Mouse (Mus musculus) heart, adult 8-10 months (tissue): Measurements from ENCODE around the gene Cpeb2. TPM values are rescaled to one million over a fixed set of nuclear protein-coding genes. Genes with fewer than 3 reads are reported as not detected.

Source experiments
- DNase-seq: peaks from one replicate; pipeline ENCODE4 v3.0.0; 2022; ENCODE audit warnings: low spot score
- total RNA-seq, 4 experiments: library from RNA; stranded (reverse); gene quantifications; 2 replicates each; pipeline ENCODE4 v1.2.4; 2022

Gene Cpeb2
- total RNA-seq, 4 experiments from 2014 or later: 23.5 to 27.8 (median 26.2) TPM

DNA sequence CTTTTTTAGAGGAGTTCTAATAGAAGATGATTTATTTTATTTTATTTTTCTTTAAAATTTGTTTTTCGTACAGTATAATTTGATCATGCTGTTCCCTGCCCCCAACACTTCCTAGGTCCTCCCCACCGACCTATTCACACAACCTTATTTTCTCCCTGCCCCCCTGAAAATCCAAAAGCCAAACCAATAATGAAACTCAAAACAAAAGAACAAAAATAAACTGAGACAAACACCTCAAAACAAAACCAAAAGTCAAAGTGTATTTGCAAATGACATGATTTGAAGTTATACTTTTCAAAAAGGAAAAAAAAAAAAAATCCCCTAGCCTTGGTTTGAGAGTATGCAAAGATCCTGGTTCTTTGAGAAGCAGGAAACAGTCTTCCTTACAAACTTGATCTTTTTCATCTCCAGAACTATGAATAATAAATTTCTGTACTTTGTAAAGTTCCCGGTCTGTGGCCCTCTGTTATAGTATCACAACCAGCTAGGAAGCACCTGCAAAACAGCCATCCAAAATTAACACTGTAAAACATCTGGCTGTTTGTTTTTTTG, 91.4 kb downstream of the Cpeb2 start:
- DNase-seq: no peak

- DNase-seq: no peak
Measured at GRCm38 (mm10) chr5:43325561-43325960, 92.6 kb downstream of the Cpeb2 start.

DNA sequence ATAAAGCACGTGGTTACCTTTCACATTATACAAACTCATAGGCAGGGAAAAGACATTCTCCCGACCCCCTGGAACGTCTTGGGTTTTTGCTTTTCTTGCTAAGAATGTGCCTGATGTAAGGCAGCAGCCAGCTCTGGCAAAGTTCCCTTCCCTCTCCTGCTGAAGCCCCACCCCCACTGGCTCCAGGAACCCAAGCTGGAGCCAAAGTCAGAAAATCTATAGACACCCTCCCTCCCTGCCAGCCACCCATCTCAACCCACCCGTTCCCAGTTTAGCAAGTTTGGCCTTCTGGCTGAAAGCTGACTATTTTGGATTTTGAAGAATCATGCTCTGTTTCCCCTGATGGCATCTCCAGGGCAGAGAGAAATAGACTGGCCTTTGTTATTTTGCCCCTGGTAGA, 95.6 kb downstream of the Cpeb2 start:
- DNase-seq: no peak

DNA sequence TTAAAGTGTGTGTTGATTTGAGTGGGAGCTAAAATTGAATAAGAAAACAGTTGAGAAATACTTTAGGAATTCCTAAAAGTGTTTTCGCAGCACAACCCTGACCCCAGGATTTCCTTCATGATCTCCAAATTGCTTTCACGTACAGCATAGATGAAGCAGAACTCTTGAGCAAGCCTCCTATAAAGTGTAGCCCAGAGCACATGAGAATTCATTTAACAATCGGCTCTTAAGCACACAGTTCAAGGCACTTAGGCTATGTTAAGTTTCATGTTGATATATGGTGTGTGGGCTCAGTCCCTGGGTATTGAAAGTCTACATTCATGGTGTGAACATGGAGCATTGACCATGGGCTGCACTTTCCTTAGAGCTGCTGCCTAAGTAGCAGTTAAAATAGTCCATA, 97.3 kb downstream of the Cpeb2 start:
- no peak for DNase-seq

- DNase-seq: no peak
Measured at GRCm38 (mm10) chr5:43334469-43334868, 101.5 kb downstream of the Cpeb2 start.

DNA sequence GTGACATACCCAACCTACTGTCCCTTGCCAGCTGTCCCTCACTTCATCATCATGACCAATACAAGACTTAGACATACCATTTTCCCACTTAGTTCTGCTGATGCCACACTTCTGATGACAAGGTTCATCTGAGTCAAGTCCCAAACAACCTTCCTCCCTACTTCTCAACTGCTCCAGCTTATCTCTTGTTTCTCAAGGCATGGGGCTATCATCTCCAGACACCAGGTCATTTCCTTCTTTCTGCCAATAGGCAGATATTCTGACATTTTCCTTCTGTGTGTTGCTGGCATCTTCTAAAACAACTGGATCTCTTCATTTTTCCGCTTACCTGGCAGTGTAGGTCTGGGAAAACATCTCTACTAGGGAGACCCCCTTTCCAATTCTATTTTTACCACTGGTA, 104.2 kb downstream of the Cpeb2 start:
- DNase-seq: no peak

DNA sequence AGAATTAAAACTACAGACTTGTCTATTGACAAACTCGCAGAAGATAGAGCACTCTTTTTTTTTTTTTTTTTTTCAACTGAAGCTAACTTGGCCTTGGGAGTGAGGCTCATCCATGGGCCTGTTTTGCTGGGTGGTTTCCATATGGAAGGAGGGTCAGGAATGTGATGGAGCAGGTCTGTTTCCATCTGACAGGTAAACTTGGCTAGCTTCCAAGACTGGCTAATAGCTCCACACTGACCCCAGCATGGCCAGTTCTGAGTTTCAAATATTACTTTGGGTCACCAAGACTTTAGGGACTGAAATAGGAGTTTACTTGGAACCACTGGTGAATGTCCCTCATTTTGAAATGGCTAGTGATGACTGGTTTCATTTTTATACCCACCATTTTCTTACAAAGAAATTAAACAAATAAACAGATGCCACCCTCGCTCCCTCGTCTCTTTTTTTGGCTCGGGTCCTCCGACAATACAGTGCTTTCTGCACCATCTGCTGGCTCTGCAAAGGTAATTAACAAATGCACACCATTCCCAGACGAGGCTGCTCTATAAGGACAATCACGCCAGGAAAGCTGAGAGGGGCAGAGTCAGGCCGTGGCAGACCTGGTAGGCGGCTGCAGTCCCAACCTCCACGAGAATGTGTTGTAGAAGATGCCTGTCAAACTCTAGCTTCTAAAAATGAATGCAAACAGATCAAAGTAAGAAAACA, 106.0 kb downstream of the Cpeb2 start:
- no peak for DNase-seq
